Mouse (Mus musculus) mature B cell (primary cell): Measurements from ENCODE around the gene Aplp1.
"Not testable (repeated sequence)": the region's sequence is repeated elsewhere in the genome, so short reads cannot be mapped to it uniquely, and the experiment has no call there.

ENCODE experiments used
- in situ Hi-C: fragments of 300-500 bp; cut with MboI; formaldehyde crosslinking; loops from 2 replicates; pipeline ENCODE4 v1.14.3; 2019

Aplp1 gene

GRCm38 (mm10) chr7:30444971-30445751 is at the start of gene Aplp1:
Aplp1 (minus strand) TSS chr7:30445535.
- in situ Hi-C loops = no loop called here

GRCm38 (mm10) chr7:30493401-30493931 is 48.1 kb upstream of the Aplp1 start, which contains the start of gene Prodh2:
Prodh2 (plus strand) TSS chr7:30493622.
- in situ Hi-C loops = no loop called here

GRCm38 (mm10) chr7:30492765-30493164 is 47.4 kb upstream of the Aplp1 start:
- in situ Hi-C loops = no loop called here

DNA sequence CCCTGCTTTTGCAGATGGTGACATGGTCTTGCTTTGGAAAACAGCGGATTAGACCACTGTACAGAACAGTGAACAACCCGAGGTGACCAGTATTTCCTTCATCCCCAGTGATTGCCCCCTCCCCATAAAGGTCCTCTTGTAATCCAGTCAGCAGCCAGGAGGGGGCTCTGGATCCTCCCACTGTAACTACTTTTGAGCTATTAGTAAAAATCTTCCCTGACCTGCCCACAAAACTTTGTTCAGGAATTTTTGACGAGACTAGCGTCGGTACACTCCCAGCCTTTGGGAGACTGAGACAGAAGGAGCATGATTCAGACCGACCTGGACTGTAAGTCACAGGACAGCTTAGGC is 45.6 kb upstream of the Aplp1 start:
- in situ Hi-C loops = no loop called here

GRCm38 (mm10) chr7:30490251-30490956 is 45.1 kb upstream of the Aplp1 start:
- in situ Hi-C loops = no loop called here

- in situ Hi-C loops = loop anchor here (5.0 kb wide), 1 partner anchor 47 kb away; no protein-coding TSS in a partner anchor
These were observed 38.9 kb upstream of the Aplp1 start for GRCm38 (mm10) chr7:30484250-30484649.

- in situ Hi-C loops = no loop called here
These were observed 32.4 kb upstream of the Aplp1 start for GRCm38 (mm10) chr7:30477415-30478381.

GRCm38 (mm10) chr7:30476136-30476535 is 30.8 kb upstream of the Aplp1 start:
- in situ Hi-C loops = not testable (repeated sequence)

GRCm38 (mm10) chr7:30474999-30475398 is 29.7 kb upstream of the Aplp1 start:
- in situ Hi-C loops = no loop called here

DNA sequence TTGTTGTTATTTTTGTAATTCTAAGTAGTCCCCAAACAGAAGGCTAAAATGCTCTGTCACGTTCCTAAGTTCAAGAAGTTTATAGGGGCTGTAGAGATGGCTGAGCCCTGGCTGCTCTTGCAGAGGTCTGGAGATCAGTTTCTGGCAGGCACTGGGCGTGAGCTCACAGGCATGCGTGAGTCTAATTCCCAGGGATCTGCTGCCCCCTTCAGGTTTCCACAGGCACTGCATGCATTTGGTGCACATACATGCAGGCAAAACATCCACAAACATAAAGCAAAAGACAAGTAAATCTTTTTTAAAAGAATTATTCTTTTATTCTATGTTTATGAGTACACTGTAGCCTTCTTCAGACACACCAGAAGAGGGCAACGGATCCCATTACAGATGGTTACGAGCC is 27.1 kb upstream of the Aplp1 start:
- in situ Hi-C loops = no loop called here

- in situ Hi-C loops = no loop called here
These were observed 19.5 kb upstream of the Aplp1 start for GRCm38 (mm10) chr7:30464816-30465300.

- in situ Hi-C loops = no loop called here
These were observed 18.7 kb upstream of the Aplp1 start for GRCm38 (mm10) chr7:30463996-30464395.

GRCm38 (mm10) chr7:30463568-30463967 is 18.2 kb upstream of the Aplp1 start:
- in situ Hi-C loops = no loop called here

DNA sequence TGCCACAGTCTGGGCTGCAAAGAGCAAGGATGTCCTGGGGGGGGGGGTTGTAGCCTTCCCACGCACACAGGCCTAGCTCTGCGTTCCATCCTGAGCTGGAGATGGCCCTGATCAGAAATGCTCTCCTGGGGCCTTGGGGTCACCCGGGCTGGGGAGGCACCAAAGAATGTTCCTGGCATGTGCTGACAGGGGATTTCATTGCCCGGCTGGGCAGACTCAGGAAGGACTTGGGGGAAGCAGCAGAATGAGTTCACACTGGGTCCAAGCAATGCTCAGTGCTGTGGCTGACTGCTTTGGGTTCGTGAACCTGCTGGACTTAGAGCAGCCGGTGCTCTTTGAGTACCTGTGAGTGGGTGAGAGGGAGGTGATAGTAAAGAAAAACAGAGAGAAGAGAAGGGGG is 14.1 kb upstream of the Aplp1 start:
- in situ Hi-C loops = no loop called here

DNA sequence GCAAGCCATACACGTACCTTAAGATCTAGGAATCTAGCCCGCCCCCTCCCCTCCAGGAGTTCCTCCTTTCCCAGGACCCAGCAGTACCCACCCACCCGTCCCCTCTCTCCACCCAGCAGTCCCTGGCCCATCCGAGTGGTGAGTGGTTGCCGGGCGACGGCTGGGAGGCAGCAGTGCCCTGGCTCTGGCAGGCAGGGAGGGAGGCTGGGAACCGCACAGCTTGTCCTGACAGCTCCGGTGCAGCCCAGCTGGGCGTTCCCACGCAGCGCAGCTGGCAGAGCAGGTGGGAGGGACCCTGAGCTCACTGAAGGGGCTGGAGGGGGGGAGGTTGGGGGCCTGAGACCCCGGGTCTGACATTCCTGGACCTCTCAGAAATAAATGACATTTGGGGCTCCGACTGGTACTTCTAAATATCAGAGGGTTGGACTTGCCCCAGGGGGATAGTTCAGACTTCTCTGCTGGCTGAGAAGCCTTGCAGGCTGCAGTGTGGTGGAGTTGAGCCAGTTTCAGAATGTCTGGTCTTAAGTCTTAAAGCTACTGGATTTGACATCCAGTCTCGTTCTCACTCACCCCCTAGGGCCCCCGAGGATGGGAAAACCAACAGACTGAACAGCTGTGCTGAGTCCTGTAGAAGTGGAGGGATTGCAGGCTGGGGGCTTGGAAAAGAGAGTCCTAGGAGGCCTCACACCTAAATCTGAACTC is 12.4 kb upstream of the Aplp1 start, which contains the start of the genes Kirrel2 and Nphs1:
Gene Kirrel2 (minus strand): TSS at position 62 of the 702 bp plus-strand sequence.
Gene Nphs1 (plus strand): TSS at position 687 of the 702 bp plus-strand sequence.
- in situ Hi-C loops = no loop called here

GRCm38 (mm10) chr7:30456911-30457628 is 11.7 kb upstream of the Aplp1 start:
- in situ Hi-C loops = no loop called here

- in situ Hi-C loops = no loop called here
These were observed 11.2 kb upstream of the Aplp1 start for GRCm38 (mm10) chr7:30456487-30456886.

- in situ Hi-C loops = no loop called here
These were observed 8.9 kb upstream of the Aplp1 start for GRCm38 (mm10) chr7:30454259-30454658.

GRCm38 (mm10) chr7:30453766-30454165 is 8.4 kb upstream of the Aplp1 start:
- in situ Hi-C loops = no loop called here

- in situ Hi-C loops = no loop called here
These were observed 8.0 kb upstream of the Aplp1 start for GRCm38 (mm10) chr7:30453327-30453726.
